Mouse (Mus musculus) thymus, adult 2 months (tissue): ENCODE data around the gene Mto1. TPM values are rescaled to one million over a fixed set of nuclear protein-coding genes. Genes with fewer than 3 reads are reported as not detected.
"Not testable (repeated sequence)": the region's sequence is repeated elsewhere in the genome, so short reads cannot be mapped to it uniquely, and the experiment has no call there.

Experiments used
- DNase-seq: peaks from one replicate; pipeline ENCODE4 v3.0.0; 2021
- H3K27ac ChIP-seq: fragments of 200-500 bp; 2 replicates; pipeline ENCODE4 v1.5.1; 2012; ENCODE audit warnings: low read length, control low read depth; ENCODE audit not compliant: control insufficient read depth, insufficient read depth
- H3K27me3 ChIP-seq: fragments of 200-500 bp; 2 replicates; pipeline ENCODE4 v1.6.1; 2012; ENCODE audit warnings: mild to moderate bottlenecking, low read length, moderate library complexity, mixed read lengths; ENCODE audit not compliant: control insufficient read depth, insufficient read depth
- H3K36me3 ChIP-seq: fragments of 200-500 bp; 2 replicates; pipeline ENCODE4 v1.6.1; 2012; ENCODE audit warnings: mild to moderate bottlenecking, low read length, moderate library complexity; ENCODE audit not compliant: control insufficient read depth, insufficient read depth
- H3K4me1 ChIP-seq: fragments of 200-500 bp; replicated peaks from 2 replicates; pipeline ENCODE4 v1.6.1; 2012; ENCODE audit warnings: low read length; ENCODE audit not compliant: control insufficient read depth, insufficient read depth
- H3K4me3 ChIP-seq: fragments of 200-500 bp; 2 replicates; pipeline ENCODE4 v1.5.1; 2012; ENCODE audit warnings: mild to moderate bottlenecking, low read length, control low read depth, moderate library complexity; ENCODE audit not compliant: control insufficient read depth, insufficient read depth
- CTCF ChIP-seq: fragments of 200-500 bp; IDR thresholded peaks from 2 replicates; pipeline ENCODE4 v1.5.1; 2012; ENCODE audit warnings: mild to moderate bottlenecking, control low read depth, low read length, moderate library complexity, borderline replicate concordance; ENCODE audit not compliant: control insufficient read depth, poor library complexity, insufficient read depth; ENCODE audit errors: extremely low read depth
- POLR2A ChIP-seq: fragments of 200-500 bp; IDR thresholded peaks from 2 replicates; pipeline ENCODE4 v1.6.1; 2012; ENCODE audit warnings: mild to moderate bottlenecking, low read length, control low read depth, moderate library complexity; ENCODE audit not compliant: control insufficient read depth, poor library complexity, insufficient read depth; ENCODE audit errors: extremely low read depth
- WGBS: fragments of 180-500 bp; shearing (Covaris S2); methylation state at CpG from one replicate; pipeline ENCODE4 v1.1.7; 2018; 5-methylcytosine and 5-hydroxymethylcytosine counted together
- polyA plus RNA-seq: library from polyadenylated mRNA; depleted of rRNA; stranded (reverse); fragments of >200 nt; gene quantifications from 2 replicates; pipeline ENCODE4 v1.2.3, GENCODE M21; 2012

Gene Mto1
- polyA plus RNA-seq, 1 experiment: 22.5 TPM

GRCm38 (mm10) chr9:78474270-78474669 lies 26.3 kb downstream of the Mto1 start:
- 92% methylated on average over 2 of the region's 2 CpGs for WGBS
- no peak for TF ChIP-seq POLR2A
- no peak for TF ChIP-seq CTCF
- no peak overlapping the region for H3K4me3 ChIP-seq
- no peaks in the 10 kb centered on the region for H3K4me1 ChIP-seq
- H3K36me3 ChIP-seq: peaks cover 38% of the 10 kb centered on the region
- H3K27ac ChIP-seq: no peak overlapping the region
- DNase-seq: no peak
- H3K27me3 ChIP-seq: no peaks in the 10 kb centered on the region

- H3K36me3 ChIP-seq: peaks cover 44% of the 10 kb centered on the region
- H3K4me3 ChIP-seq: no peak overlapping the region
- TF ChIP-seq POLR2A: no peak
- TF ChIP-seq CTCF: no peak
- DNase-seq: no peak
- H3K27ac ChIP-seq: no peak overlapping the region
- WGBS: 93% methylated on average over 5 of the region's 5 CpGs
- H3K4me1 ChIP-seq: no peaks in the 10 kb centered on the region
- H3K27me3 ChIP-seq: no peaks in the 10 kb centered on the region
Measured at GRCm38 (mm10) chr9:78474771-78475382, 26.9 kb downstream of the Mto1 start.

GRCm38 (mm10) chr9:78475383-78475780 lies 27.4 kb downstream of the Mto1 start:
- DNase-seq: no peak
- no peak overlapping the region for H3K4me3 ChIP-seq
- H3K36me3 ChIP-seq: peaks cover 39% of the 10 kb centered on the region
- TF ChIP-seq POLR2A (no peak), CTCF (no peak)
- no peaks in the 10 kb centered on the region for H3K4me1 ChIP-seq
- WGBS: 86% methylated on average over 2 of the region's 2 CpGs
- H3K27me3 ChIP-seq: no peaks in the 10 kb centered on the region
- H3K27ac ChIP-seq: no peak overlapping the region

- no peaks in the 10 kb centered on the region for H3K27me3 ChIP-seq
- H3K27ac ChIP-seq: no peak overlapping the region
- TF ChIP-seq CTCF (no peak), POLR2A (no peak)
- peaks cover 35% of the 10 kb centered on the region for H3K36me3 ChIP-seq
- H3K4me3 ChIP-seq: no peak overlapping the region
- DNase-seq: no peak
- 89% methylated on average over 4 of the region's 4 CpGs for WGBS
- H3K4me1 ChIP-seq: no peaks in the 10 kb centered on the region
Measured at GRCm38 (mm10) chr9:78475873-78476272, 27.9 kb downstream of the Mto1 start.

GRCm38 (mm10) chr9:78476531-78477020 lies 28.6 kb downstream of the Mto1 start:
- TF ChIP-seq POLR2A (no peak), CTCF (no peak)
- WGBS: 63% methylated on average over 1 of the region's 1 CpGs
- Histone ChIP-seq H3K27me3 (no peaks in the 10 kb centered on the region), H3K27ac (no peak overlapping the region), H3K36me3 (peaks cover 35% of the 10 kb centered on the region), H3K4me3 (no peak overlapping the region), H3K4me1 (no peaks in the 10 kb centered on the region)
- DNase-seq: no peak

GRCm38 (mm10) chr9:78477021-78477551 lies 29.1 kb downstream of the Mto1 start:
- no peak for DNase-seq
- H3K4me1 ChIP-seq: peaks cover 2% of the 10 kb centered on the region; the same call in 1 of the 2 replicates
- no peaks in the 10 kb centered on the region for H3K27me3 ChIP-seq
- no peak overlapping the region for H3K4me3 ChIP-seq
- H3K36me3 ChIP-seq: peaks cover 35% of the 10 kb centered on the region
- H3K27ac ChIP-seq: no peak overlapping the region
- TF ChIP-seq POLR2A (no peak), CTCF (no peak)
- 34% methylated on average over 5 of the region's 5 CpGs for WGBS

- not testable (repeated sequence) for H3K4me1 ChIP-seq, H3K4me3 ChIP-seq, DNase-seq, H3K27ac ChIP-seq, H3K27me3 ChIP-seq
- 81% methylated on average over 1 of the region's 1 CpGs for WGBS
- peaks cover 35% of the 10 kb centered on the region for H3K36me3 ChIP-seq
Measured at GRCm38 (mm10) chr9:78478009-78478605, 30.1 kb downstream of the Mto1 start.

- not testable (repeated sequence) for H3K4me1 ChIP-seq, H3K4me3 ChIP-seq, H3K27ac ChIP-seq, DNase-seq, H3K27me3 ChIP-seq
- peaks cover 35% of the 10 kb centered on the region for H3K36me3 ChIP-seq
- 65% methylated on average over 8 of the region's 8 CpGs for WGBS
Measured at GRCm38 (mm10) chr9:78479308-78479707, 31.3 kb downstream of the Mto1 start.

- peak overlapping the region; percentile 96 for H3K4me3 ChIP-seq
- WGBS: 3% methylated on average over 13 of the region's 13 CpGs
- H3K27me3 ChIP-seq, DNase-seq, H3K4me1 ChIP-seq: not testable (repeated sequence)
- H3K36me3 ChIP-seq: peaks cover 35% of the 10 kb centered on the region
- peak overlapping the region; percentile 63 for H3K27ac ChIP-seq
Measured at GRCm38 (mm10) chr9:78480227-78480626, 32.2 kb downstream of the Mto1 start.
